Mouse (Mus musculus) testis, adult 2 months (tissue): ENCODE measurements around the gene Hist1h2bf. TPM values are rescaled to one million over a fixed set of nuclear protein-coding genes. Genes with fewer than 3 reads are reported as not detected.
"Not testable (repeated sequence)": the region's sequence is repeated elsewhere in the genome, so short reads cannot be mapped to it uniquely, and the experiment has no call there.

Experiments used
- H3K27ac ChIP-seq: fragments of 200-500 bp; 2 replicates; pipeline ENCODE4 v1.5.1; 2012; ENCODE audit warnings: low read depth, low read length; ENCODE audit not compliant: control insufficient read depth, insufficient read depth
- H3K27me3 ChIP-seq: fragments of 200-500 bp; 2 replicates; pipeline ENCODE4 v1.6.1; 2012; ENCODE audit warnings: mild to moderate bottlenecking, low read length, moderate library complexity; ENCODE audit not compliant: control insufficient read depth, insufficient read depth
- H3K36me3 ChIP-seq: fragments of 200-500 bp; 2 replicates; pipeline ENCODE4 v1.6.1; 2012; ENCODE audit warnings: mild to moderate bottlenecking, low read length; ENCODE audit not compliant: control insufficient read depth, insufficient read depth
- H3K4me1 ChIP-seq: fragments of 200-500 bp; 2 replicates; pipeline ENCODE4 v1.6.1; 2012; ENCODE audit warnings: low read length; ENCODE audit not compliant: control insufficient read depth, insufficient read depth
- H3K4me3 ChIP-seq: fragments of 200-500 bp; 2 replicates; pipeline ENCODE4 v1.5.1; 2012; ENCODE audit warnings: low read depth, mild to moderate bottlenecking, low read length, moderate library complexity, mixed read lengths; ENCODE audit not compliant: control insufficient read depth
- CTCF ChIP-seq: fragments of 200-500 bp; IDR thresholded peaks from 2 replicates; pipeline ENCODE4 v1.5.1; 2012; ENCODE audit warnings: low read depth, mild to moderate bottlenecking, inconsistent platforms, low read length, moderate library complexity; ENCODE audit not compliant: control insufficient read depth, insufficient read depth, insufficient replicate concordance
- POLR2A ChIP-seq: fragments of 200-500 bp; IDR thresholded peaks from 2 replicates; pipeline ENCODE4 v1.6.1; 2012; ENCODE audit warnings: low read depth, mild to moderate bottlenecking, inconsistent platforms, low read length, moderate library complexity; ENCODE audit not compliant: control insufficient read depth
- polyA plus RNA-seq: library from polyadenylated mRNA; depleted of rRNA; stranded (reverse); fragments of >200 nt; gene quantifications from 2 replicates; pipeline ENCODE4 v1.2.3, GENCODE M21; 2012

Gene Hist1h2bf
- polyA plus RNA-seq, 1 experiment: 0.98 TPM

GRCm38 (mm10) chr13:23572218-23573033, 1.6 kb downstream of the Hist1h2bf start:
- H3K4me3 ChIP-seq: no peak overlapping the region
- H3K27ac ChIP-seq: no peak overlapping the region

GRCm38 (mm10) chr13:23571504-23572217, 2.3 kb downstream of the Hist1h2bf start:
- not testable (repeated sequence) for H3K4me1 ChIP-seq, H3K27ac ChIP-seq, H3K36me3 ChIP-seq, H3K27me3 ChIP-seq, H3K4me3 ChIP-seq

More at GRCm38 (mm10) chr13:23572218-23573033, 1.6 kb downstream of the Hist1h2bf start:
- H3K36me3 ChIP-seq: no peaks in the 10 kb centered on the region
- TF ChIP-seq CTCF: no peak
- no peak for TF ChIP-seq POLR2A
- peaks cover 4% of the 10 kb centered on the region for H3K4me1 ChIP-seq
- no peaks in the 10 kb centered on the region; the same call in 1 of the 2 replicates for H3K27me3 ChIP-seq

GRCm38 (mm10) chr13:23571022-23571503, 2.9 kb downstream of the Hist1h2bf start, which contains the start of the genes Hist1h2ae and Hist1h2bg:
Gene Hist1h2ae, minus strand, starts transcription at chr13:23571220.
Gene Hist1h2bg, plus strand, starts transcription at chr13:23571396.
- Histone ChIP-seq H3K4me3 (peak within 1 kb of the TSS; percentile 44), H3K27ac (peak within 1 kb of the TSS; percentile 62; the same call in 1 of the 2 replicates), H3K4me1 (peaks cover 4% of the 10 kb centered on the region), H3K27me3 (no peaks in the 10 kb centered on the region), H3K36me3 (no peaks in the 10 kb centered on the region)
- TF ChIP-seq CTCF (no peak), POLR2A (no peak)

- not testable (repeated sequence) for H3K27me3 ChIP-seq, H3K4me1 ChIP-seq, H3K36me3 ChIP-seq
- peak overlapping the region; percentile 62; the same call in 1 of the 2 replicates for H3K27ac ChIP-seq
- peak overlapping the region; percentile 44 for H3K4me3 ChIP-seq
Observed at GRCm38 (mm10) chr13:23570261-23571021, 3.6 kb downstream of the Hist1h2bf start.

- Histone ChIP-seq H3K4me3 (no peak overlapping the region), H3K36me3 (no peaks in the 10 kb centered on the region)
Observed at GRCm38 (mm10) chr13:23564482-23564881, 9.5 kb downstream of the Hist1h2bf start.

GRCm38 (mm10) chr13:23562699-23563462, 11.1 kb downstream of the Hist1h2bf start:
- Histone ChIP-seq H3K27ac (peak overlapping the region; percentile 75), H3K36me3 (no peaks in the 10 kb centered on the region), H3K4me1 (peaks cover 4% of the 10 kb centered on the region), H3K27me3 (no peaks in the 10 kb centered on the region), H3K4me3 (peak overlapping the region; percentile 34; the same call in 1 of the 2 replicates)
- TF ChIP-seq CTCF: no peak
- no peak for TF ChIP-seq POLR2A

More at GRCm38 (mm10) chr13:23564482-23564881, 9.5 kb downstream of the Hist1h2bf start:
- Histone ChIP-seq H3K27me3 (no peaks in the 10 kb centered on the region), H3K4me1 (peaks cover 4% of the 10 kb centered on the region), H3K27ac (no peak overlapping the region)
- no peak for TF ChIP-seq CTCF
- no peak for TF ChIP-seq POLR2A
